Mouse (Mus musculus): ENCODE data around the gene Ifrd2. TPM values are rescaled to one million over a fixed set of nuclear protein-coding genes. Genes with fewer than 3 reads are reported as not detected.
A peak's percentile ranks its signal among the peaks of the same experiment; 100 is the strongest.

Gene Ifrd2
- total RNA-seq, 4 experiments from 2014 or later: 51.3 to 56.2 (median 54.0) TPM

DNA sequence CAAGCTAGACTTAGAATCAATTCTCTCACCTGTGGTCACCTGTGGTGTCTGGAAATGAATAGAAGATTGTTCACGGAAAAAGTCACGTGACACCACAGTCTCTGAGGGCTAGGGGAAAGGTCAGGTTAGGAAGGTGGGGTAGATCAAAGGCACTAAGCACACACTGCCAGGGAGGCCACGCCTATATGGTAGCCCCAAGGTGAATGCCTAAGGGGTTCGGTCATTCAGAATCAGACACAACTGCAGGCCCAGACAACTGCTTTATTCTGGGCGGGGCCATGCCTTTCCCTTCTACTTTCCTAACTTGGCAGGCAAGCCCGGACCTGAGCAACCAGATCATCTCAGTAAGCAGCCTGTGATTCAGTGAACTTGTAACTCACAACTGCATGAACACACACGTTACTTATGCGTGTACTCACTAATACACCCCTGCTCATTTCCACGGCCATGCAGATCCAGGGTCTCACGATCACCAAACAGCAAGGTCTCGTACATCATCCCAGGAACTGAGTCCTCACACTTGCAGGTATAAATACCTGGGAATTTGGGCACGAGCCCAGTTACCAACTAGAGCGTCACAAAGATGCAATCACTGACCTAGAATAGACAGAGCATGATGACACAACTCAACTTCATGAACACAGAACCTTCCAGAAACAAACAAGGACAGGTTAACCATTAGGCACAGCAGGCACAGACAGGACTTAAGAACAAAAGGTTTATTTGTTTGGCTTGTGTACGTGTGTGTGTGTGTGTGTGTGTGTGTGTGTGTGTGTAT is 11.7 kb upstream of the Ifrd2 start:
- DNase-seq (ENCODE audit: low spot score in 2 of 2): no peak

GRCm38 (mm10) chr9:107576357-107577107 is 10.9 kb upstream of the Ifrd2 start, which contains the start of gene Hyal1:
Gene Hyal1 (plus strand): TSS chr9:107576927.
- DNase-seq (ENCODE audit: low spot score in 2 of 2): peak; percentile 76 to 78

DNA sequence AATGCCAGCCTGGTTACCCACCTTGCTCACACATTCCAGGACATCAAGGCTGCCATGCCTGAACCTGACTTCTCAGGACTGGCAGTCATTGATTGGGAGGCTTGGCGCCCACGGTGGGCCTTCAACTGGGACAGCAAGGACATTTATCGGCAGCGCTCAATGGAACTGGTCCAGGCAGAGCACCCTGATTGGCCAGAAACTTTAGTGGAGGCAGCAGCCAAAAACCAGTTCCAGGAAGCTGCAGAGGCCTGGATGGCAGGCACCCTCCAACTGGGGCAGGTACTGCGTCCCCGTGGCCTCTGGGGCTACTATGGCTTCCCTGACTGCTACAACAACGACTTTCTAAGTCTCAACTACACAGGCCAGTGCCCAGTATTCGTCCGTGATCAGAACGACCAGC is 9.6 kb upstream of the Ifrd2 start:
- DNase-seq (ENCODE audit: low spot score in 2 of 2): no peak

DNA sequence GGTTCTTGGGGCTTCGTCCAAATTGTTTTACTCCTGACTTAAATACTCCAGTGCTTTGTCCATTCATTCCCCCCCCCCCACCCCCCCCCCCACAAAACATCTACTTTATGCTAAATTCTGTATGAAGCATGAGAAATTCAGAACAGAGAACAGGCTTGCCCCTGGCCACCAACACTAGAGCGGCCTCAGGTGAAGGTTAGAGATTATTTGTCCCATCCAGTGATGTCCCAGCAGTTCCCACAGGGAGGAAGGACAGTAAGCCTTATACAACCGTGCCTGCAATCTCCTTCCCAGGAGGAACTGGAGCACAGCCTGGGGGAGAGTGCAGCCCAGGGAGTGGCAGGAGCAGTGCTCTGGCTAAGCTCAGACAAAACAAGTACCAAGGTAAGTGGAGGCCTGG is 8.9 kb upstream of the Ifrd2 start, which contains the start of gene Naa80:
Gene Naa80 (plus strand): TSS at position 301 of the 400 bp plus-strand sequence.
- no peak for DNase-seq (ENCODE audit: low spot score in 2 of 2)

DNA sequence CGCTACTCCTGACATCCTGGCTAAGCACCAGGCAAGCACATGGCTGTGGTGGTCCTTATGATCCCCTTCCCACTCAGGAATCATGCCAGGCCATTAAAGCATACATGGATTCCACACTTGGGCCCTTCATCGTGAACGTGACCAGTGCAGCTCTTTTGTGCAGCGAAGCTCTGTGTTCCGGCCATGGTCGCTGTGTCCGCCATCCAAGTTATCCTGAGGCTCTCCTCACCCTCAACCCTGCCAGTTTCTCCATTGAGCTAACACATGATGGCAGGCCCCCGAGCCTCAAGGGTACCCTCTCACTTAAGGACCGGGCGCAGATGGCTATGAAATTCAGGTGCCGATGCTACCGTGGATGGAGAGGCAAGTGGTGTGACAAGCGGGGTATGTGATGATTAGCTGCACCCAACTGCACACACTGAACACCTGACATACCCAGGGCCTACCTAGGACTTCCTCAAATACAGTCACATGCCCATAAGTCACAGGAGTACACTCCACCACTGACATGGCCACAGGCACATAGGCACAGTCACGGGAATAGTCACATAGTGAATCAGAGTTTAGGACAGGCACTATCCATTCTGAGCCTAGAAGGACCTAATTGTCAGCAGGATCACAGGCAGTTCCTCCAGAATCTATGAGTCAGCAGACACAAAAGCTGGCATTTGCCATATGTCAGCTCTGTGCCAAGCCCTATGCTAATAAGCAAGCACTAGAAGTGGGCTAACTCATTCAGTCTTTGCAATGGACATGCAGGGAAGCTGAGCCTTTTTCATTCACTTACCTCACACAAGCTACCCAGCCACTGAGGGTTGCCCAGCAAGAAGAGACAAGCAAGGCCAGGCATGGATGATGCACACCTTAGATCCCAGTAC is 8.2 kb upstream of the Ifrd2 start:
- no peak for DNase-seq (ENCODE audit: low spot score in 2 of 2)

DNA sequence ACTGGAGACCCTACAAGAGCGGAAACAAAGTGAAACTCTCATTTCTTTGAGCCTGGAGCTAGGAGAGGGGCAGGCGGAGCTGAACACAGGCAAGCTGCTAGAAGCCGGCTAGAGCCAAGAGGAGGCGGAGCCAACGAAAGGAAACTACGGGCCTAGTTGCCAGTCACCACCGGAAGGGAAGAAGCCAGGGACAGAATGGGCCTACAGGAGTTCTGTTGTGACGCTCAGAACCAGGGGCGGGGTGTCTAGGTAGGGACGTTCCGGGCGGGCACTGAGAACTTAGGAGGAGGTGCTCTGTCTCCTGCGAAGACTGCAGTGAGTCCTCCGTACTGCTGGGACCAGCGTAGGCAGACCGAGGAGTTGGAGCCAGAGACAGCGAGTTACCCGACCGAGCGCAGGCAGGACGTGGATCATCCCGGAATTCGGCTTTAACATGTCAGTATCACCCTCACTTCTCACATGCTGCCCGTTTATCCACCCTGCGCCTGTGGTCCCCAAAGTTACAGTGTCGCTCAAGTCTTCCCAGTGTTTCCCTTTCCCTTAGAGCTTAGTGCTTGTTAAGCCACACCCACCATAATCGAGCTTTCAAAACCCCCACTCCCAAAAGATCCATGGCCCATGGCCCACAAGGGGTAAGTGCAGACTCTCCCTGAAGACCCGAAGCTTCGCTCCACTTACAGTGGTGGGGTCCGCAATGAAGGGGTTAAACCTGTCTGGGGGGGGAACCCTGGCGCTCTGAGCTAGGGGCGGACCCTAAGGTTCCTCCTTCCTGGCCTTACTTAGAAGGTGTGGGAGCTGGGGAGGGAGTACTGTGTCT is 6.7 kb upstream of the Ifrd2 start, which contains the start of gene Hyal3:
Gene Hyal3 (plus strand): TSS at position 318 of the 817 bp plus-strand sequence.
- peak; percentile 82 to 85 for DNase-seq (ENCODE audit: low spot score in 2 of 2)

DNA sequence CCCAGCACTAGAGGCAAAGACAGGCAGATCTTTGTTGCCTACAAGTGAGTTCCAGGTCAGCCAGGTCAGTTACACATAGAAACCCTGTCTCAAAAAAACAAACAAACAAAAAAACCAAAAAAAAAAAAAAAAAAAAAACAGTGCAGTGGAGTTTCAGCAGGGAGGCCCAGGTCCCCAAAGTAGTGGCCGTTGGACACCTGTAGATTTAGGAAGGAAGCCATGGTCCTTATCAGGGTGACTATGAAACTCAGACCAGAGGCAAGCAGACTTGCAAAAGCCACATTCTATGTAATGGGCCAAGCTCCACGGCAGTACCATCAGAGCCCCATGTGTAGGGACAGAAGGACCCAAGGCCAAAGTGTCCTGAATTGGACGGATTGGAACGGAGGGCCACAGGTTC is 5.9 kb upstream of the Ifrd2 start:
- no peak for DNase-seq (ENCODE audit: low spot score in 2 of 2)

- DNase-seq (ENCODE audit: low spot score in 2 of 2): no peak
These were observed 4.9 kb upstream of the Ifrd2 start for GRCm38 (mm10) chr9:107582509-107583062.

- DNase-seq (ENCODE audit: low spot score in 2 of 2): no peak
These were observed 4.3 kb upstream of the Ifrd2 start for GRCm38 (mm10) chr9:107583174-107583573.

DNA sequence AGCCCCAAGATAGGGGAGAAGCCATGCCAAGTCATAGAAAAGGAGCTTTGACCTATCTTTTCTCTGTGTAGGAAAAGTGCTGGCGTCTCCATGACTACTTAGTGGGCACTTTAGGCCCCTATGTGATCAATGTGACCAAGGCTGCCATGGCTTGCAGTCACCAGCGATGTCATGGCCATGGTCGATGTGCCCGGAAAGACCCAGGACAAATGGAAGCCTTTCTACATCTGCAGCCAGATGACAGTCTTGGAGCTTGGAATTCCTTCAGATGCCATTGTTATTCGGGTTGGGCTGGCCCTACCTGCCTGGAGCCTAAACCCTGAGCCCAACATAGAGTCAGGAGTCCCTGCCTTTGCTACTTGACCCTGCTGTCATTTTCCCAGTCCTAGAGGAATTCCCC is 938 bp upstream of the Ifrd2 start:
- DNase-seq (ENCODE audit: low spot score in 2 of 2): no peak

DNA sequence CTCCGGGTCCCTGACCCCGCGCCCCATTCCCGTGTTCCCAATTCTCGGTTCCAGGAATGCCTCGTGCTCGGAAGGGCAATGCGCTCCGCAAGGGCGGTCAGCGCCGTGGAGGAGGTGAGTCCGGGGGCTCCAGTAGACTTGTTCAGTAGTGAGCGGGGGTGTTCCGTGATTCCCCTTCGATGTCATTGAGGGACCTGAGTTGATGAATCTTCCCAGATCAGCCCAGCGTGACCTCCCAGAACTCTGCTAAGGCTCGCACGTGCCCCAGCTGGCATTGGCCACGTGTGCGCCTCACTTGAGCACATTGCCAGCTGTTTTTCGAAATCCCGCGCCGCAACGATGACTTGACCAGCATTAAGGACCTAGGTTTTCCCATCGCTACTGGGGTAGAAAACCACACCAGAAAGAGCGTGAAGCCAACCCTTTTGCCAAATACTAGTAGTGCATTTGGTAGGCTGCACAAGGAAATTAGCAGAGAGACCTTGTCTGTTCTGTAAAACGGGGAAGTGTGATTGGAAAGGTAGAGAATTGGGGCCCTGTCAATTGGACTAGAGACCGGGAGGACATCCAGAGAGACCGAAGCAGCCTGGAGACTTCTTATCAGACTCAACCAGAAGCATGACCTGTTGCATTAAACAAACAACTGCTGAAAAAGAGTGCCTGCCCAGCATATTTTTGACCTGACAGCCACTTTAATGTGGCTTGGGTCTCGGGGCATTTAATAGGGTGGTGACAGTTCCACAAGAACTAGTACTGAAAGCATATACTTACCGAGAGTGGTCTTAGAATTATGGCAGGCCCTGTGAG is 594 bp downstream of the Ifrd2 start:
- peak in 1 of 2 experiments; percentile 55 for DNase-seq (ENCODE audit: low spot score in 2 of 2)

DNA sequence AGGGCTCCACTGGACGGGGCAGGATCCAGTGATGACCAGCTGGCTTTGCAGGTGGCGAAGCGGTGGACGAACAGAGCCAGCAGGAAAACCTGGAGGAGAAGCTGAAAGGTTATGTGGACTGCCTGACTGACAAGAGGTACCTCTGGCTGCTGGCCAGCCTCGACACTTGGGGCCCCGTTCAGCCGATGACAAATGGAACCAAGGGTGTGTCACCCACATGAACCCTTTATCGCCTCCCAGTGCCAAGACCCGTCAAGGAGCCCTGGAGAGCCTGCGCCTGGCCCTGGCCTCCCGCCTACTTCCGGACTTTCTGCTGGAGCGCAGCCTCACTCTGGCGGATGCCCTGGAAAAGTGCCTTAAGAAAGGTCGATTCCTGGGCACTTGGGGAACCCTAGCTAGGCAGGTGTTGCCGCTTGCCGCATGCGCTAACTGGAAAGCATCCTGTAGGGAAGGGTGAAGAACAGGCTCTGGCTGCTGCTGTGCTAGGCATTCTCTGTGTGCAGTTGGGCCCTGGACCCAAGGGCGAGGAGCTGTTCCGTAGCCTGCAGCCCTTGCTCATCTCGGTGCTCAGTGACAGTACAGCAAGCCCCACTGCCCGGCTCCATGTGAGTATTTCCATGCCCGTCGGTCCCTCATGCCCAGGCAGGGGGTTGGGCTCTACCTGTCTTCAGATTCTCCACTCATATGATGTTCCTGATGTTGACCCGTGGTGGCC is 2.8 kb downstream of the Ifrd2 start:
- DNase-seq (ENCODE audit: low spot score in 2 of 2): peak; percentile 57 to 79

DNA sequence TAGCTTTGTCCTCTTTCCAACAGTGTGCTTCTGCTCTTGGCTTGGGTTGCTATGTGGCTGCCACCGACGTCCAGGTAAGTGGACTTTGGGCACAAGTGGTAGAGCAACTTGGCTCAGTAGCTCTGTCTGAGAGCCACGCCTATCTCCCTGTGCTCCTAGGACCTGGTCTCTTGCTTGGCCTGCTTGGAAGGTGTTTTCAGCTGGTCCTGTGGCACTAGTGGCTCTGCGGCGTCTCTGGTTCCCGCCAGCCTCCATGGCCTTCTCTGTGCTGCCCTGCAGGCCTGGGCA is 3.3 kb downstream of the Ifrd2 start:
- no peak for DNase-seq (ENCODE audit: low spot score in 2 of 2)

- peak; percentile 60 to 77 for DNase-seq (ENCODE audit: low spot score in 2 of 2)
These were observed 5.9 kb downstream of the Ifrd2 start for GRCm38 (mm10) chr9:107593101-107593976.

- no peak for DNase-seq (ENCODE audit: low spot score in 2 of 2)
These were observed 7.0 kb downstream of the Ifrd2 start for GRCm38 (mm10) chr9:107594281-107595062.

DNA sequence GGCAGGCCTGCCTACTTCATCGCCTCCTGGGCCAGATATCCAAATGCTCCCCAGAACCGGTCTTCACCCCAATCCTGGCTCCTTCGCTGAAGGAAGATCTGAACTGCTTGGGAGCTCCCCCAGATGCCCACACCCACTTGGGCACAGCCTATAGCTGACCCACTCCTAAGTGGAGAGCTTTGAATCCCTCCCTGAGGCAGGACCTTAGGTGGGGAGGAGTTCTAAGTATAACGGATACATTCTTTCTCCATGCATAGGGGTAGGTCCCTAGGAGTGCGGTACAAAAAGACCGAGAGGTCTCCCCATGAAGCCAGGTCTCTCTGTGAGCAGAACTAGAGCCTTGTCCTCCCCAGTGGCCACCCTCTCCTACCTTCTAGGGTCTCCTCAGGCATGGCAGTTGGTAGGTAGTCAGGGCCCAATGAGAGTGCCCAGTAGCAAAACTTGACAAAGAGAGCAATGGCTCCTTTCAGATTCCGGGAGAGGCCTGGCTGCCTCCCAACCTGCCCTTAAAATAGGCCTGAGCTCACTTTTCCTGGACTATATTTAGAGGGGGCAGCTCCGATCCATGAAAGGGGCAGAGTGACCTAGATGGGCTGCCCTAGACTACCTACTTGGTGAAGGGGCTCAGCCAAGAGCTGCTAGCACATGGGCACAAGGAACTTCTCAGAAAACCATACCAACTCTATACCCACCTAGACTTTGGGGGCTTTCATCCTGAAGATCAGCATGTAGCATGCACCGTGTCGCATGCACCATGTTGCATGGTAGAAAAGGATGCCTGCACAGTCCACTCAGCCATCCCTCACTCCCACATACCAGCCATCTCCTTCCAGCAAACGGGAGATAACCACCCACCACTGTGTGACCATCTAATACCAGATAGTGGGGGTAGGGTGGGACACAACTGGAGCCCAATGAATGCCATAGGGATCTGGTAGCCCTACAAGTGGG is 9.5 kb downstream of the Ifrd2 start:
- DNase-seq (ENCODE audit: low spot score in 2 of 2): peak; percentile 74 to 83
